Mouse (Mus musculus) CH12.LX (cell line): ENCODE results near the gene Trappc2l. TPM values are rescaled to one million over a fixed set of nuclear protein-coding genes. Genes with fewer than 3 reads are reported as not detected.

ENCODE experiments used
- DNase-seq: peaks from one replicate; pipeline ENCODE4 v3.0.0-alpha.2; 2013; ENCODE audit errors: extremely low read depth
- H3K27ac ChIP-seq: 2 replicates; pipeline ENCODE4 v1.5.1; 2012; ENCODE audit warnings: low read depth, mild to moderate bottlenecking, control low read depth, moderate library complexity; ENCODE audit not compliant: insufficient read depth
- H3K27me3 ChIP-seq: replicated peaks from 2 replicates; pipeline ENCODE3; 2012; ENCODE audit warnings: inconsistent platforms
- H3K36me3 ChIP-seq, 2 experiments: replicated peaks in 1 of 2; 2 replicates each; pipeline versions ENCODE3 to v1.6.1; 2012; ENCODE audit warnings: inconsistent platforms in 1 of 2, low read length in 1 of 2, mild to moderate bottlenecking in 1 of 2, mixed read lengths in 1 of 2, moderate library complexity in 1 of 2; ENCODE audit not compliant: control insufficient read depth in 1 of 2, insufficient read depth in 1 of 2
- H3K4me1 ChIP-seq, 2 experiments: 2 replicates each; pipeline ENCODE4 v1.6.1; 2012; ENCODE audit warnings: inconsistent platforms in 1 of 2, moderate library complexity in 1 of 2; ENCODE audit not compliant: insufficient read depth in 2 of 2, control insufficient read depth in 1 of 2
- H3K4me2 ChIP-seq: 2 replicates; pipeline ENCODE4 v1.6.1; 2012; ENCODE audit warnings: low read depth, mild to moderate bottlenecking, control low read depth; ENCODE audit not compliant: poor library complexity, insufficient read depth, severe bottlenecking
- H3K4me3 ChIP-seq, 3 experiments: fragments of 150-350 bp in 1 of 3; sonication (generic) in 1 of 3; replicated peaks in 1 of 3; 2 replicates each; pipeline versions ENCODE3 to v1.5.1; 2011 to 2012; ENCODE audit warnings: low read depth in 2 of 3, low read length in 2 of 3, mild to moderate bottlenecking in 2 of 3, moderate library complexity in 2 of 3, control low read depth in 1 of 3, improper control_type of control experiment in 1 of 3, inconsistent platforms in 1 of 3, mixed read lengths in 1 of 3; ENCODE audit not compliant: poor library complexity in 1 of 3
- H3K79me2 ChIP-seq: replicated peaks from 2 replicates; pipeline ENCODE4 v1.6.1; 2012; ENCODE audit warnings: mild to moderate bottlenecking, moderate library complexity; ENCODE audit not compliant: control insufficient read depth, poor library complexity, insufficient read depth, severe bottlenecking; ENCODE audit errors: extremely low read depth
- H3K9ac ChIP-seq: 2 replicates; pipeline ENCODE4 v1.6.1; 2012; ENCODE audit warnings: low read depth, mild to moderate bottlenecking, control low read depth, moderate library complexity; ENCODE audit not compliant: insufficient read depth
- H3K9me3 ChIP-seq: replicated peaks from 2 replicates; pipeline ENCODE3; 2012; ENCODE audit warnings: low read length, inconsistent platforms, mixed read lengths
- CHD1 ChIP-seq: IDR thresholded peaks from 2 replicates; pipeline ENCODE4 v1.6.1; 2012; ENCODE audit warnings: low read depth, low read length, improper control_type of control experiment, inconsistent platforms
- E2F4 ChIP-seq: IDR thresholded peaks from 2 replicates; pipeline ENCODE4 v1.6.1; 2011; ENCODE audit warnings: low read depth, low read length, improper control_type of control experiment; ENCODE audit not compliant: insufficient replicate concordance
- HCFC1 ChIP-seq: IDR thresholded peaks from 2 replicates; pipeline ENCODE4 v1.6.1; 2012; ENCODE audit warnings: low read depth, mild to moderate bottlenecking, inconsistent platforms, low read length, improper control_type of control experiment
- JUN ChIP-seq: IDR thresholded peaks from 2 replicates; pipeline ENCODE4 v1.6.1; 2011; ENCODE audit warnings: low read depth, mild to moderate bottlenecking, low read length, improper control_type of control experiment, moderate library complexity; ENCODE audit not compliant: insufficient read depth
- MYC ChIP-seq: IDR thresholded peaks from 2 replicates; pipeline ENCODE4 v1.6.1; 2011; ENCODE audit warnings: low read depth, mild to moderate bottlenecking, improper control_type of control experiment, low read length
- PAX5 ChIP-seq: IDR thresholded peaks from 2 replicates; pipeline ENCODE4 v1.6.1; 2012; ENCODE audit warnings: low read length, inconsistent platforms, mixed read lengths
- UBTF ChIP-seq: IDR thresholded peaks from 2 replicates; pipeline ENCODE4 v1.6.1; 2012; ENCODE audit warnings: low read depth, mild to moderate bottlenecking, inconsistent platforms, low read length, improper control_type of control experiment, moderate library complexity
- ZNF384 ChIP-seq: IDR thresholded peaks from 2 replicates; pipeline ENCODE4 v1.6.1; 2012; ENCODE audit warnings: low read depth, low read length, improper control_type of control experiment, inconsistent platforms
- dilution Hi-C: fragments of 300-500 bp; cut with MboI; formaldehyde crosslinking; loops from 2 replicates; pipeline ENCODE4 v1.14.3; 2020; ENCODE audit warnings: low sequenced_read_pairs; ENCODE audit not compliant: extremely low pct_unique_long_range_greater_than_20kb, extremely low pct_ligation_motif_present
- in situ Hi-C: fragments of 300-500 bp; cut with MboI; formaldehyde crosslinking; loops from 3 replicates; pipeline ENCODE4 v1.14.3; 2019; ENCODE audit warnings: low sequenced_read_pairs, low pct_ligation_motif_present, low pct_unique_long_range_greater_than_20kb, mixed read lengths
- polyA plus RNA-seq: library from polyadenylated mRNA; unstranded; fragments of >175 nt; gene quantifications from 2 replicates; pipeline ENCODE4 v1.2.1, GENCODE M21; 2012; ENCODE audit warnings: low read depth; ENCODE audit not compliant: insufficient read length
- total RNA-seq, 2 experiments: library from RNA; depleted of rRNA; stranded (reverse); fragments of 300-350 nt in 1 of 2; fragments of >200 nt in 1 of 2; gene quantifications; 2 replicates each; pipeline ENCODE4 v1.2.3; 2012 to 2014

The Trappc2l gene
- total and polyA plus RNA-seq, 3 experiments = 15.7 to 67.0 (median 36.0) TPM

DNA sequence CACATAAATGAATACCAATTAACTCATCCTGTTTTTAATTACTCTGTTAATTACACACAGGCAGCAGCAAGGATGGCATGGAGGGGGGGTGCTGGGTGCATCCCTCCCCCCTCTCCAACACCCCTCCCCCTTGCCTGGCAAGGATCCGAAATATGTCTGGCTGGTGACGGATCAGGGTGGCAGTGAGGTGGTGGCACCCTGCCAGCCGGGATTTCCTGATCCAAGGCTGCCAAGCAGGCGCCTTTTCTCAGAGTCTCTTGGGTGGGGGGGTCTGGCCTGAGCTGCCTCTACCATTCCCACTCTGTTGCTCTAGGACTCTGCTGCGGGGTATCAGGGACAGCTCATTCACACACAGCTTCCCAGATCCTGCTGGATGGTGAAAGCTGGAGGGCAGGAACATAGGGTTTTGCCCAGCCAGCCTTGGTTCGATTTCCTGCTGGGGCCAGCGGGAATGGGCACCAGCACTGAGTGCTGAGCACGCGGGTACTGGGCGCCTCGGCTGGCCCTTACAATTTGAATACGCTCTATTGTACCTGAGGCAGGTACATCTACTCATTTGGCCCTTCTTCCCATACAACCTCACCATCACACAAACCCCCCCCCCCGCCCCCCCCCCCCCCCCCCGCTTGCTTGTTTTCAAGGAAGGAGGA lies 54.4 kb downstream of the Trappc2l start:
- H3K4me2 ChIP-seq = no peak overlapping the region
- H3K27me3 ChIP-seq = no peaks in the 10 kb centered on the region
- TF ChIP-seq CHD1 (no peak), PAX5 (no peak), JUN (no peak), E2F4 (no peak), MYC (no peak), HCFC1 (no peak), ZNF384 (no peak), UBTF (no peak)
- TF ChIP-seq, all 38 proteins: peak for 0
- peaks cover 20 to 52% of the 10 kb centered on the region in 2 experiments for H3K4me1 ChIP-seq
- no peak overlapping the region for H3K27ac ChIP-seq
- H3K36me3 ChIP-seq = peaks cover 14 to 96% of the 10 kb centered on the region in 2 experiments
- H3K4me3 ChIP-seq = no peak overlapping the region
- H3K9me3 ChIP-seq = no peaks in the 10 kb centered on the region
- H3K9ac ChIP-seq = no peak overlapping the region
- dilution Hi-C loops = no loop called here
- no peak for DNase-seq
- no peaks in the 10 kb centered on the region for H3K79me2 ChIP-seq
- in situ Hi-C loops = no loop called here

Other genes starting within 250 kb of the Trappc2l start
- gene Zc3h18, start 235.0 kb upstream of the Trappc2l start, total RNA-seq (2012; rRNA removed) = 58.5 and 66.0 TPM in 2 replicates
- 34.6 and 36.3 TPM in 2 replicates for gene Zc3h18, start 235.0 kb upstream of the Trappc2l start, total RNA-seq (2014; rRNA removed)
- gene Zc3h18, start 235.0 kb upstream of the Trappc2l start, polyA plus RNA-seq = 81.6 and 83.0 TPM in 2 replicates
- 0.21 TPM in 1 of 2 replicates, not detected in the other for gene Il17c, start 189.6 kb upstream of the Trappc2l start, total RNA-seq (2012; rRNA removed)
- gene Il17c, start 189.6 kb upstream of the Trappc2l start, total RNA-seq (2014; rRNA removed) = not detected in 2 replicates
- gene Il17c, start 189.6 kb upstream of the Trappc2l start, polyA plus RNA-seq = 0.33 TPM in 1 of 2 replicates, not detected in the other
- 978 and 1,119 TPM in 2 replicates for gene Cyba, start 178.7 kb upstream of the Trappc2l start, total RNA-seq (2012; rRNA removed)
- gene Cyba, start 178.7 kb upstream of the Trappc2l start, total RNA-seq (2014; rRNA removed) = 450 and 466 TPM in 2 replicates
- 848 and 1,050 TPM in 2 replicates for gene Cyba, start 178.7 kb upstream of the Trappc2l start, polyA plus RNA-seq
- gene Mvd, start 168.2 kb upstream of the Trappc2l start, total RNA-seq (2012; rRNA removed) = 42.5 and 54.0 TPM in 2 replicates
- gene Mvd, start 168.2 kb upstream of the Trappc2l start, total RNA-seq (2014; rRNA removed) = 56.2 and 80.3 TPM in 2 replicates
- 47.3 and 50.3 TPM in 2 replicates for gene Mvd, start 168.2 kb upstream of the Trappc2l start, polyA plus RNA-seq
- gene Snai3, start 150.9 kb upstream of the Trappc2l start, total RNA-seq (2012; rRNA removed) = 0.47 and 1.0 TPM in 2 replicates
- 0.28 and 0.44 TPM in 2 replicates for gene Snai3, start 150.9 kb upstream of the Trappc2l start, total RNA-seq (2014; rRNA removed)
- 0.19 and 0.49 TPM in 2 replicates for gene Snai3, start 150.9 kb upstream of the Trappc2l start, polyA plus RNA-seq
- 8.5 and 9.1 TPM in 2 replicates for gene Rnf166, start 135.6 kb upstream of the Trappc2l start, total RNA-seq (2012; rRNA removed)
- gene Rnf166, start 135.6 kb upstream of the Trappc2l start, total RNA-seq (2014; rRNA removed) = 6.5 and 7.7 TPM in 2 replicates
- 12.9 and 13.0 TPM in 2 replicates for gene Rnf166, start 135.6 kb upstream of the Trappc2l start, polyA plus RNA-seq
- gene Ctu2, start 135.5 kb upstream of the Trappc2l start, total RNA-seq (2012; rRNA removed) = 40.4 and 55.7 TPM in 2 replicates
- 23.8 and 27.9 TPM in 2 replicates for gene Ctu2, start 135.5 kb upstream of the Trappc2l start, total RNA-seq (2014; rRNA removed)
- gene Ctu2, start 135.5 kb upstream of the Trappc2l start, polyA plus RNA-seq = 63.1 and 80.6 TPM in 2 replicates
- gene Piezo1, start 60.3 kb upstream of the Trappc2l start, total RNA-seq (2012; rRNA removed) = 52.1 and 59.7 TPM in 2 replicates
- 15.1 and 21.1 TPM in 2 replicates for gene Piezo1, start 60.3 kb upstream of the Trappc2l start, total RNA-seq (2014; rRNA removed)
- 26.5 and 41.6 TPM in 2 replicates for gene Piezo1, start 60.3 kb upstream of the Trappc2l start, polyA plus RNA-seq
- gene Cdt1, start 43.6 kb upstream of the Trappc2l start, total RNA-seq (2012; rRNA removed) = 50.0 and 53.7 TPM in 2 replicates
- gene Cdt1, start 43.6 kb upstream of the Trappc2l start, total RNA-seq (2014; rRNA removed) = 46.0 and 54.2 TPM in 2 replicates
- 57.6 and 67.3 TPM in 2 replicates for gene Cdt1, start 43.6 kb upstream of the Trappc2l start, polyA plus RNA-seq
- gene Aprt, start 34.7 kb upstream of the Trappc2l start, total RNA-seq (2012; rRNA removed) = 524 and 653 TPM in 2 replicates
- 453 and 516 TPM in 2 replicates for gene Aprt, start 34.7 kb upstream of the Trappc2l start, total RNA-seq (2014; rRNA removed)
- 543 and 561 TPM in 2 replicates for gene Aprt, start 34.7 kb upstream of the Trappc2l start, polyA plus RNA-seq
- gene Galns, start 177 bp upstream of the Trappc2l start, total RNA-seq (2012; rRNA removed) = 19.8 and 25.6 TPM in 2 replicates
- 13.2 and 16.4 TPM in 2 replicates for gene Galns, start 177 bp upstream of the Trappc2l start, total RNA-seq (2014; rRNA removed)
- gene Galns, start 177 bp upstream of the Trappc2l start, polyA plus RNA-seq = 23.5 and 25.6 TPM in 2 replicates
- gene Pabpn1l, start 11.1 kb downstream of the Trappc2l start, total RNA-seq (2012; rRNA removed) = not detected in 2 replicates
- not detected in 2 replicates for gene Pabpn1l, start 11.1 kb downstream of the Trappc2l start, total RNA-seq (2014; rRNA removed)
- gene Pabpn1l, start 11.1 kb downstream of the Trappc2l start, polyA plus RNA-seq = not detected in 2 replicates
- gene Cbfa2t3, start 87.5 kb downstream of the Trappc2l start, total RNA-seq (2012; rRNA removed) = 2.1 and 3.4 TPM in 2 replicates
- 0.43 and 0.47 TPM in 2 replicates for gene Cbfa2t3, start 87.5 kb downstream of the Trappc2l start, total RNA-seq (2014; rRNA removed)
- 16.5 and 22.6 TPM in 2 replicates for gene Cbfa2t3, start 87.5 kb downstream of the Trappc2l start, polyA plus RNA-seq
- 8.8 and 9.0 TPM in 2 replicates for gene Acsf3, start 163.8 kb downstream of the Trappc2l start, total RNA-seq (2012; rRNA removed)
- 2.0 and 2.2 TPM in 2 replicates for gene Acsf3, start 163.8 kb downstream of the Trappc2l start, total RNA-seq (2014; rRNA removed)
- gene Acsf3, start 163.8 kb downstream of the Trappc2l start, polyA plus RNA-seq = 10.4 and 12.7 TPM in 2 replicates
- gene Cdh15, start 236.3 kb downstream of the Trappc2l start, total RNA-seq (2012; rRNA removed) = not detected in 2 replicates
- gene Cdh15, start 236.3 kb downstream of the Trappc2l start, total RNA-seq (2014; rRNA removed) = not detected in 2 replicates
- not detected in 2 replicates for gene Cdh15, start 236.3 kb downstream of the Trappc2l start, polyA plus RNA-seq